Mouse (Mus musculus) G1E (cell line): ENCODE results near the gene Lrch1. TPM values are rescaled to one million over a fixed set of nuclear protein-coding genes. Genes with fewer than 3 reads are reported as not detected.

Source experiments
- ATAC-seq: 2 replicates; pipeline ENCODE4 v1.8.0; 2016; ENCODE audit warnings: mild to moderate bottlenecking; ENCODE audit not compliant: insufficient number of reproducible peaks, poor library complexity, low FRiP score, severe bottlenecking; ENCODE audit errors: extremely low read depth
- DNase-seq: peaks from one replicate; pipeline ENCODE4 v3.0.0; 2012; ENCODE audit warnings: low spot score
- H3K27me3 ChIP-seq: 2 replicates; pipeline ENCODE4 v1.6.1; 2012; ENCODE audit warnings: mild to moderate bottlenecking, low read length, inconsistent platforms; ENCODE audit not compliant: insufficient read depth
- H3K36me3 ChIP-seq: replicated peaks from 2 replicates; pipeline ENCODE3; 2012; ENCODE audit warnings: mild to moderate bottlenecking, inconsistent platforms
- H3K4me1 ChIP-seq: 2 replicates; pipeline ENCODE4 v1.6.1; 2012; ENCODE audit warnings: low read depth, low read length, inconsistent platforms, mixed read lengths; ENCODE audit not compliant: insufficient read depth
- H3K4me3 ChIP-seq: 2 replicates; pipeline ENCODE4 v1.5.1; 2012; ENCODE audit warnings: low read depth, mild to moderate bottlenecking, inconsistent platforms, low read length, moderate library complexity, mixed read lengths
- H3K9me3 ChIP-seq: replicated peaks from 2 replicates; pipeline ENCODE4 v1.6.1; 2012; ENCODE audit warnings: inconsistent platforms
- CTCF ChIP-seq: IDR thresholded peaks from 2 replicates; pipeline ENCODE4 v1.5.1; 2012; ENCODE audit warnings: low read depth, low read length, inconsistent platforms, mixed read lengths
- GATA1 ChIP-seq: IDR thresholded peaks from 2 replicates; pipeline ENCODE4 v1.6.1; 2012; ENCODE audit warnings: borderline replicate concordance, low read length, inconsistent platforms, mixed read lengths
- GATA2 ChIP-seq: IDR thresholded peaks from 2 replicates; pipeline ENCODE4 v1.6.1; 2012; ENCODE audit warnings: low read depth, low read length, inconsistent platforms, borderline replicate concordance
- POLR2AphosphoS5 ChIP-seq: IDR thresholded peaks from 2 replicates; pipeline ENCODE4 v1.6.1; 2012; ENCODE audit warnings: low read depth, low read length, inconsistent platforms; ENCODE audit not compliant: insufficient replicate concordance
- TAL1 ChIP-seq: conservative IDR thresholded peaks from 2 replicates; pipeline ENCODE4 v1.6.1; 2012; ENCODE audit warnings: low read depth, low read length, inconsistent platforms, mixed read lengths
- polyA plus RNA-seq: library from polyadenylated mRNA; stranded (reverse); fragments of >175 nt; gene quantifications from 2 replicates; pipeline ENCODE4 v1.2.3, GENCODE M21; 2012
- total RNA-seq, 2 experiments: library from RNA; stranded (forward) in 1 of 2; stranded (reverse) in 1 of 2; fragments of 200-1000 nt in 1 of 2; fragments of >200 nt in 1 of 2; fragmentation: Nextera tagmentation in 1 of 2; gene quantifications; 2 replicates each; pipeline ENCODE4 v1.2.3; 2014 to 2017

Lrch1 gene
- total and polyA plus RNA-seq, 3 experiments = 0.16 TPM; not detected in 2

DNA sequence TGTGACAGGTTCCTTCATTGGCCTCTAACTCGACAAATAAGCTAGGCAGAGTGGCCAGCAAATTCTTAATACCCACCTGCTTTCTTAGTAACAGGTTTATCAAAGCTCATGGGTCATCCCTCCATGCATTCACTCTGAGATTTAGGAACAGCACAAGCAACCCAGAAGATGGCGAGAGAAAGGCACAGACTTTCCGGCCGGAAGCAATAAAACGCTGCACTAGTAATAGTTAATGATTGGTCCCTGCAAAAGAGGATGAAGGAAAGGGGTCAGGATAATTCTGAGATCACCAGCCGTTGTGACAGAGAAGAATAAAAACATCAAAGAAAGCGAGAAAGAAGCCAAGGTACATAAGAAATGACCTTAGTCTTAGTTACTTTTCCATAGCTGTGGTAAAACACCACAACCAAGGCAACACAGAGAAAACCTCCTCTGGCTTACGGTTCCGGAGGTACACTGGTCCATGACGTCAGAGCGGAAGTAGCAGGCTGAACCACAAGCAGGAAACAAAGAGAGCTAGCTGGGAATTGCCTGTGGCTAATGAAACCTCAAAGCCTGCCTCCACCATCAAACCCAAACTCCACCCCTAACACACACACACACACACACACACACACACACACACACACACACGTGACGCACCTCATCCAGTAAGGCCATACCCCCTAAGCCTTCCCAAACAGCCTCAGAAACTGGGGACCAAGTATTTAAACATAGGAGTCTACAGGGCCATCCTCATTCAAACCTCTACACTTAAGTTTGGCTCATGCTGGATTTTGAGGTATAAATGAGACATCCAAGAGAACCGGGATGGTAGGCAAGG lies 100.2 kb downstream of the Lrch1 start:
- Histone ChIP-seq H3K4me3 (no peak overlapping the region), H3K36me3 (no peaks in the 10 kb centered on the region), H3K9me3 (no peaks in the 10 kb centered on the region), H3K27me3 (no peaks in the 10 kb centered on the region), H3K4me1 (no peaks in the 10 kb centered on the region)
- DNase-seq (no peak), ATAC-seq (no peak)
- TF ChIP-seq TAL1 (no peak), GATA2 (no peak), GATA1 (no peak), CTCF (no peak), POLR2AphosphoS5 (no peak)

DNA sequence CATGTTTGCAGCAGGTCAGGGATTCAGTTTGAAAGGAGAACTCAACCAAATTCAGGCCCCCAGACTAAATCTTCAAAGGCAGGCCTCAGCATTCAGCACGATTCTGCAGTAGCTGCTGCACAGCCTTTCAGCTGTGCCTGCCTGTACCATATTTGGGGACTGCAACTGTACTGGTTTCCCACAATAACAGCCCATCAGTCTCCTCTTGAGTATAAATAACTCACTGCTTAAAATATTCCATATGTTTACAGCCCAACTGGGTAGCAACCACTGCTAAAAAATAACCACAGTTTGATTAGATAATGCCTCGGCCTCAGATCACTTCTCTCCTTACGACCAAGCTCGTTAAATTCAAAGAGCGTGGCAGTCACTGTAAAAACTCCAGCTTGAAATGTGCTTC lies 101.0 kb downstream of the Lrch1 start:
- Histone ChIP-seq H3K27me3 (no peaks in the 10 kb centered on the region), H3K4me1 (no peaks in the 10 kb centered on the region), H3K4me3 (no peak overlapping the region), H3K36me3 (no peaks in the 10 kb centered on the region), H3K9me3 (no peaks in the 10 kb centered on the region)
- DNase-seq (no peak), ATAC-seq (no peak)
- TF ChIP-seq TAL1 (no peak), GATA1 (no peak)

DNA sequence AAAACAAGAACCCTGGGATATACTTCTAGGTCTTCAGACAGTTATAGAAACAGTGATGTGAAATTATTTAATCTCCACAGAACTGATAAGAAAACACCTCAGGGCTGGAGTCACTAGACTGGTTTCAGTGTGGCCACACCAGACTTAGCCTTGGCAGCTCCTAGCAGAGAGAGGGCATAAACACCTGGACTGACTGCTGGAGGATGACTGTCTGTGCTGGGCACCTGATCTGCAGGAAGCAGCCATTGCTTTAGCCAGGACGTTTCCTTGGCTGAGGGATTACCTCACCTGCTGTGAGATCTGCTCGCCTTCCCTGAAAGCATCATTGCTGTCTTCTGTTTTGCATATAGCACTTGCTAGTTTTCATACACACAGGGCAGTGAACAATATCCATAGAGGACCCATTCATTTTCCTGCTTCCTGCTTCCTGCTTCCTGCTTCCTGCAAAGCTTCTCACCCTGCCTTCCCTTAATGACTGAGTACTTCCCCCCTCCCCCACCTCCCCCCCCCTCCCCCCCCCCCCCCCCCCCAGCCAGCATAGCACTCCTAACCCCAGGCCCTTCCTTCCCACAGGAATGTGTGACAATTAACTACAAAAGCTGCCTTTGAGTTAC lies 101.9 kb downstream of the Lrch1 start:
- TF ChIP-seq GATA2 (no peak), TAL1 (no peak), POLR2AphosphoS5 (no peak), GATA1 (no peak), CTCF (no peak)
- H3K9me3 ChIP-seq = no peaks in the 10 kb centered on the region
- H3K4me3 ChIP-seq = no peak overlapping the region
- H3K4me1 ChIP-seq = no peaks in the 10 kb centered on the region
- DNase-seq (no peak), ATAC-seq (no peak)
- no peaks in the 10 kb centered on the region for H3K27me3 ChIP-seq
- H3K36me3 ChIP-seq = no peaks in the 10 kb centered on the region

DNA sequence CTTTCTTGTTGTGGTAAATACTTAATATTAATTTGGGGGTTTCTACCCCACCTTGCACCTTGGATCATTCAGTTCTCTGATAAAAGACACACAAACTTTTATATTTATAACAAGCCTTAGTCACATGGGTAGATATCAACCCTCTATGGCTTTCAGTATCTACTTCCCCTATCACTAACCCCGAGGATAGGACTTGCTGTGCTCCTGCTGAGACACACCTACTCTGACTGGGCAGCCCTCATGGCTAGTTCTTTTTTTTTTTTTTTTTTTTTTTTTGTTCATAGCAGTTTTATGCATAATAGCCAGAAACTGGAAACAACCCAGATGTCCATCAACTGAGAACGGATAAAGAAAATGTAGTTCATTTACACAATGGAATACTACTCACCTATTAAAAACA lies 106.0 kb downstream of the Lrch1 start:
- TF ChIP-seq TAL1 = no peak
- TF ChIP-seq CTCF = no peak
- no peak for TF ChIP-seq GATA2
- no peak for TF ChIP-seq GATA1
- no peak for TF ChIP-seq POLR2AphosphoS5
- ATAC-seq = no peak
- Histone ChIP-seq H3K4me3 (no peak overlapping the region), H3K4me1 (no peaks in the 10 kb centered on the region), H3K27me3 (no peaks in the 10 kb centered on the region), H3K9me3 (no peaks in the 10 kb centered on the region), H3K36me3 (no peaks in the 10 kb centered on the region)
- no peak for DNase-seq

DNA sequence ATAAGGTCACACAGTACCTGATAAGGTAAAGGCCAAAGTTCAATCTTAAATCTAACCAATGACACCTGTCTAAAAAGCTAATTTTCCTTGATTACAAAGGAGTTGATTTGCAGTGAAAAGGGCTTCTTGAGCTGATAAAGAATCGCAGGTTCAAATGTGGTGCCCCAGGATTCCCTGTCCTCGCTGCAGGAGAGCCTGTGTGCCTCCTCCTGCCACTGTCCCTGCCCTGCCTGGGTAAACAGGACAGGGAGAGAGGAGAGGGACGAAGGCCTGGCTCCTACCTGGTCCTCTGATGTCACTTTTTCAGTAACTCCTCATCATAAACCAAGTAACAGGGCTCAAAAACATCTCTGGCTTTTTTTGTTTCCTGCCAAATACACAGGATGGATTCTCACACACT lies 106.4 kb downstream of the Lrch1 start:
- H3K4me3 ChIP-seq = no peak overlapping the region
- DNase-seq (no peak), ATAC-seq (no peak)
- TF ChIP-seq CTCF (no peak), POLR2AphosphoS5 (no peak), GATA1 (no peak), GATA2 (no peak), TAL1 (no peak)
- H3K36me3 ChIP-seq = no peaks in the 10 kb centered on the region
- no peaks in the 10 kb centered on the region for H3K9me3 ChIP-seq
- no peaks in the 10 kb centered on the region for H3K27me3 ChIP-seq
- H3K4me1 ChIP-seq = no peaks in the 10 kb centered on the region

DNA sequence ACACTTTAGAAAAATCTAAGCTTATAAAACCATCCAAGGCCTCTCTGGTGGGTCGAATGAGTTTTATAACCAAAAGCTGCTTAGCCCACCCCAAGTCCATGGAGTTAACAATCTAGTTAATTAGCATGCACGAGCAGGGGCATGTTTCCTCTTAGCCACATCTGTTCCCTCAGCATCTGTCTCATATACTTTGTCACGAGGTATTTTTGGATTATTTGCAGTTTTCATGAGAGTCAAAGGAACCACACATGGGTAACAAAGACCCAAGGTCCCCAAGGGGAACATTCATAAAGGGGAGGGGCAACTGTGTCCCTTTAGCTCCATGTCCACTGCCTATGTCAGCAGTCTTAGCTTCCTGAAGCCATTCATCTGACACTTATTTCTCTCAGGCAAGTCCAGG lies 106.9 kb downstream of the Lrch1 start:
- ATAC-seq = no peak
- no peak for DNase-seq

More for the DNA sequence above, 106.9 kb downstream of the Lrch1 start:
- Histone ChIP-seq H3K27me3 (no peaks in the 10 kb centered on the region), H3K4me1 (no peaks in the 10 kb centered on the region), H3K4me3 (no peak overlapping the region), H3K9me3 (no peaks in the 10 kb centered on the region), H3K36me3 (no peaks in the 10 kb centered on the region)
- no peak for TF ChIP-seq GATA2
- no peak for TF ChIP-seq POLR2AphosphoS5
- TF ChIP-seq CTCF = no peak
- TF ChIP-seq GATA1 = no peak
- TF ChIP-seq TAL1 = no peak
